Mouse (Mus musculus): ENCODE measurements around the gene Gm11939. TPM values are rescaled to one million over a fixed set of nuclear protein-coding genes. Genes with fewer than 3 reads are reported as not detected.

Gm11939 gene
- polyA plus RNA-seq, 1 experiment from 2014 or later: not detected

GRCm38 (mm10) chr11:99581051-99581450 is 21.8 kb upstream of the Gm11939 start:
- Histone ChIP-seq H3K4me3 (ENCODE audit: low read depth, low read length) (no peak overlapping the region), H3K27me3 (ENCODE audit: insufficient read depth, low read length) (no peaks in the 10 kb centered on the region), H3K27ac (ENCODE audit: low read depth) (no peak overlapping the region), H3K9me3 (ENCODE audit: low read length) (no peaks in the 10 kb centered on the region), H3K9ac (replicated peaks) (no peak overlapping the region), H3K4me1 (ENCODE audit: insufficient read depth) (no peaks in the 10 kb centered on the region), H3K36me3 (replicated peaks; ENCODE audit: insufficient read depth, low read length) (no peaks in the 10 kb centered on the region), H3K4me2 (ENCODE audit: low read depth, low read length) (no peak overlapping the region)
- DNase-seq: no peak
- WGBS (ENCODE audit: insufficient replicate concordance): 78% methylated on average over 5 of the region's 5 CpGs
- TF ChIP-seq CTCF (IDR thresholded peaks at IDR 0.05; ENCODE audit: low read depth): no peak
- TF ChIP-seq EP300 (IDR thresholded peaks at IDR 0.05; ENCODE audit: low read depth): no peak
- ATAC-seq: no peak

GRCm38 (mm10) chr11:99580636-99581035 is 21.4 kb upstream of the Gm11939 start, which contains the start of gene Krtap1-5:
Gene Krtap1-5, minus strand, starts transcription at chr11:99581016.
- no peak for ATAC-seq
- no peak within 1 kb of the TSS for H3K27ac ChIP-seq (ENCODE audit: low read depth)
- no peaks in the 10 kb centered on the region for H3K36me3 ChIP-seq (replicated peaks; ENCODE audit: insufficient read depth, low read length)
- no peaks in the 10 kb centered on the region for H3K27me3 ChIP-seq (ENCODE audit: insufficient read depth, low read length)
- H3K4me2 ChIP-seq (ENCODE audit: low read depth, low read length): no peak within 1 kb of the TSS
- no peaks in the 10 kb centered on the region for H3K9me3 ChIP-seq (ENCODE audit: low read length)
- 81% methylated on average over 6 of the region's 6 CpGs for WGBS (ENCODE audit: insufficient replicate concordance)
- DNase-seq: no peak
- no peak within 1 kb of the TSS for H3K9ac ChIP-seq (replicated peaks)
- TF ChIP-seq EP300 (IDR thresholded peaks at IDR 0.05; ENCODE audit: low read depth) (no peak), CTCF (IDR thresholded peaks at IDR 0.05; ENCODE audit: low read depth) (no peak)
- no peak within 1 kb of the TSS for H3K4me3 ChIP-seq (ENCODE audit: low read depth, low read length)
- H3K4me1 ChIP-seq (ENCODE audit: insufficient read depth): no peaks in the 10 kb centered on the region

- H3K27ac ChIP-seq (ENCODE audit: low read depth): no peak overlapping the region
- DNase-seq (peak; percentile 72), ATAC-seq (no peak)
- H3K4me1 ChIP-seq (ENCODE audit: insufficient read depth): no peaks in the 10 kb centered on the region
- WGBS (ENCODE audit: insufficient replicate concordance): under 1% methylated on average over 7 of the region's 7 CpGs
- H3K36me3 ChIP-seq (replicated peaks; ENCODE audit: insufficient read depth, low read length): no peaks in the 10 kb centered on the region
- no peak overlapping the region for H3K4me3 ChIP-seq (ENCODE audit: low read depth, low read length)
- no peak for TF ChIP-seq EP300 (IDR thresholded peaks at IDR 0.05; ENCODE audit: low read depth)
- peak; percentile 84 for TF ChIP-seq CTCF (IDR thresholded peaks at IDR 0.05; ENCODE audit: low read depth)
- H3K9ac ChIP-seq (replicated peaks): no peak overlapping the region
- no peak overlapping the region for H3K4me2 ChIP-seq (ENCODE audit: low read depth, low read length)
- no peaks in the 10 kb centered on the region for H3K9me3 ChIP-seq (ENCODE audit: low read length)
- no peaks in the 10 kb centered on the region for H3K27me3 ChIP-seq (ENCODE audit: insufficient read depth, low read length)
These were observed 14.8 kb upstream of the Gm11939 start for GRCm38 (mm10) chr11:99574106-99574505.

GRCm38 (mm10) chr11:99573164-99573563 is 13.9 kb upstream of the Gm11939 start:
- no peaks in the 10 kb centered on the region for H3K36me3 ChIP-seq (replicated peaks; ENCODE audit: insufficient read depth, low read length)
- ATAC-seq (no peak), DNase-seq (no peak)
- no peaks in the 10 kb centered on the region for H3K4me1 ChIP-seq (ENCODE audit: insufficient read depth)
- TF ChIP-seq EP300 (IDR thresholded peaks at IDR 0.05; ENCODE audit: low read depth): no peak
- TF ChIP-seq CTCF (IDR thresholded peaks at IDR 0.05; ENCODE audit: low read depth): no peak
- no peaks in the 10 kb centered on the region for H3K9me3 ChIP-seq (ENCODE audit: low read length)
- no peak overlapping the region for H3K27ac ChIP-seq (ENCODE audit: low read depth)
- H3K4me3 ChIP-seq (ENCODE audit: low read depth, low read length): no peak overlapping the region
- WGBS (ENCODE audit: insufficient replicate concordance): 63% methylated on average over 4 of the region's 4 CpGs
- H3K4me2 ChIP-seq (ENCODE audit: low read depth, low read length): no peak overlapping the region
- no peaks in the 10 kb centered on the region for H3K27me3 ChIP-seq (ENCODE audit: insufficient read depth, low read length)
- no peak overlapping the region for H3K9ac ChIP-seq (replicated peaks)

GRCm38 (mm10) chr11:99566530-99566929 is 7.3 kb upstream of the Gm11939 start, which contains the start of gene Krtap3-1:
Gene Krtap3-1, minus strand, starts transcription at chr11:99566630.
- no peaks in the 10 kb centered on the region for H3K9me3 ChIP-seq (ENCODE audit: low read length)
- 80% methylated on average over 7 of the region's 7 CpGs for WGBS (ENCODE audit: insufficient replicate concordance)
- ATAC-seq: no peak
- no peak within 1 kb of the TSS for H3K9ac ChIP-seq (replicated peaks)
- no peak within 1 kb of the TSS for H3K4me3 ChIP-seq (ENCODE audit: low read depth, low read length)
- no peaks in the 10 kb centered on the region for H3K36me3 ChIP-seq (replicated peaks; ENCODE audit: insufficient read depth, low read length)
- DNase-seq: no peak
- TF ChIP-seq EP300 (IDR thresholded peaks at IDR 0.05; ENCODE audit: low read depth): no peak
- no peak for TF ChIP-seq CTCF (IDR thresholded peaks at IDR 0.05; ENCODE audit: low read depth)
- no peak within 1 kb of the TSS for H3K4me2 ChIP-seq (ENCODE audit: low read depth, low read length)
- H3K4me1 ChIP-seq (ENCODE audit: insufficient read depth): no peaks in the 10 kb centered on the region
- no peak within 1 kb of the TSS for H3K27ac ChIP-seq (ENCODE audit: low read depth)
- no peaks in the 10 kb centered on the region for H3K27me3 ChIP-seq (ENCODE audit: insufficient read depth, low read length)

- TF ChIP-seq CTCF (IDR thresholded peaks at IDR 0.05; ENCODE audit: low read depth): no peak
- TF ChIP-seq EP300 (IDR thresholded peaks at IDR 0.05; ENCODE audit: low read depth): no peak
- Histone ChIP-seq H3K9ac (replicated peaks) (no peak overlapping the region), H3K27ac (ENCODE audit: low read depth) (no peak overlapping the region), H3K9me3 (ENCODE audit: low read length) (no peaks in the 10 kb centered on the region), H3K4me3 (ENCODE audit: low read depth, low read length) (no peak overlapping the region), H3K4me2 (ENCODE audit: low read depth, low read length) (no peak overlapping the region), H3K27me3 (ENCODE audit: insufficient read depth, low read length) (no peaks in the 10 kb centered on the region), H3K36me3 (replicated peaks; ENCODE audit: insufficient read depth, low read length) (no peaks in the 10 kb centered on the region), H3K4me1 (ENCODE audit: insufficient read depth) (no peaks in the 10 kb centered on the region)
- ATAC-seq (no peak), DNase-seq (no peak)
- WGBS (ENCODE audit: insufficient replicate concordance): 73% methylated on average over 6 of the region's 6 CpGs
These were observed 3.3 kb upstream of the Gm11939 start for GRCm38 (mm10) chr11:99562580-99562979.

Data from liver, postnatal 0 days (tissue).